Comparison of ENCODE assay signal across 23 mouse cellular contexts in genomic region chr8:85123691-85124090, GRCm38 (mm10). TPM values are rescaled to one million over a fixed set of nuclear protein-coding genes. Genes with fewer than 3 reads are reported as not detected.
"Had no signal": no experiment of that assay in that cellular context is flagged by ENCODE, and none has a peak within 500 bp of the region (broad histone marks: within the 10 kb centered on the region; RNA-seq: fewer than 3 reads in every experiment).

No protein-coding gene starts in this region.

- DNase-seq: lung, adult 18-20 months; lung, embryonic 14.5 days; lung, postnatal 10 days; lung, postnatal 4 days; right cerebral cortex, postnatal 14 days; thymus, adult 2 months; thymus, postnatal 25 days; thymus, postnatal 4 days had no signal

- ATAC-seq: midbrain, embryonic 13.5 days; midbrain, embryonic 15.5 days had no signal

- H3K36me3 ChIP-seq: midbrain, embryonic 13.5 days; midbrain, embryonic 15.5 days; neural tube, embryonic 12.5 days; stomach, embryonic 15.5 days had no signal

- H3K9me3 ChIP-seq: megakaryocyte, embryonic 14.5 days; midbrain, embryonic 13.5 days; midbrain, embryonic 15.5 days; neural tube, embryonic 12.5 days; stomach, embryonic 15.5 days had no signal

- H3K4me1 ChIP-seq: neural tube, embryonic 12.5 days; stomach, embryonic 15.5 days had no signal

- H3K27me3 ChIP-seq: midbrain, embryonic 13.5 days; midbrain, embryonic 15.5 days; neural tube, embryonic 12.5 days; stomach, embryonic 15.5 days had no signal

- H3K4me3 ChIP-seq: megakaryocyte, embryonic 14.5 days; midbrain, embryonic 13.5 days; midbrain, embryonic 15.5 days; neural tube, embryonic 12.5 days; stomach, embryonic 15.5 days had no signal

- H3K27ac ChIP-seq: midbrain, embryonic 13.5 days; midbrain, embryonic 15.5 days; neural tube, embryonic 12.5 days; stomach, embryonic 15.5 days; stomach, postnatal 0 days had no signal

- H3K9ac ChIP-seq: lung, embryonic 14.5 days; midbrain, embryonic 13.5 days; midbrain, embryonic 15.5 days; neural tube, embryonic 12.5 days; stomach, embryonic 15.5 days had no signal

- H3K4me2 ChIP-seq: lung, embryonic 14.5 days; midbrain, embryonic 13.5 days; midbrain, embryonic 15.5 days; neural tube, embryonic 12.5 days; stomach, embryonic 15.5 days had no signal

RNA-seq across cellular contexts. Expression of gene Zfp791, which starts 0.8 kb away (rescaled TPM):
- total RNA-seq: monocyte, adult 5-6 weeks; neutrophil, adult 5-6 weeks had no signal

RNA-seq across cellular contexts. Expression of gene Cks1brt, which starts 28.0 kb away (rescaled TPM):
- total RNA-seq: midbrain, postnatal 0 days; monocyte, adult 5-6 weeks; neutrophil, adult 5-6 weeks had no signal
- polyA plus RNA-seq: liver, embryonic 16.5 days; lung, embryonic 14.5 days; lung, embryonic 16.5 days; midbrain, embryonic 13.5 days; midbrain, embryonic 15.5 days; midbrain, postnatal 0 days; neural tube, embryonic 12.5 days; neural tube, embryonic 14.5 days; spleen, adult 2 months; stomach, embryonic 15.5 days; stomach, postnatal 0 days; testis, adult 2 months; thymus, adult 2 months; urinary bladder, adult 2 months had no signal
